Mouse (Mus musculus) testis, postnatal 10 days (tissue): Measurements from ENCODE around the gene Gm765.

Experiments used
- DNase-seq: peaks from one replicate; pipeline ENCODE4 v3.0.0; 2021; ENCODE audit warnings: low spot score

The Gm765 gene

GRCm38 (mm10) chr6:98212225-98212624, 130.3 kb downstream of the Gm765 start:
- no peak for DNase-seq

DNA sequence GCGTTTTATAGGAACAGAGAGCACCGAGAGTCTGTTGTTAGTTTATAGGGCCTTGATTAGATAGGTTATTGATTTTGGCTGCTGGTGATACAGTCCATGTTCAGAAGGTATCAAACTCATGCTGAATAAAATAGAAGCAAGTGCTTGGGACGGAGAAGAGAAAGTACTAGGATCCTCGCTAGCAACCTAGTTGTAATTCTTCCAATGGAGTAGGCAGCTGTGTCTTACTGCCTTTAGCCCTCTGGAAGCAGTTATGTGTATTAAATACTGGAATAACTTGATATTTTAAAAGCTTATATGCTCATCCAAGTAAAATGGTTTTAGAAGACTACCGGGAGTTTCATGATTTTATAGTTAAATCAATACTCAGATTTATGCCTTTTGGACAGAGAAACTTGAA, 132.3 kb downstream of the Gm765 start:
- DNase-seq: no peak

DNA sequence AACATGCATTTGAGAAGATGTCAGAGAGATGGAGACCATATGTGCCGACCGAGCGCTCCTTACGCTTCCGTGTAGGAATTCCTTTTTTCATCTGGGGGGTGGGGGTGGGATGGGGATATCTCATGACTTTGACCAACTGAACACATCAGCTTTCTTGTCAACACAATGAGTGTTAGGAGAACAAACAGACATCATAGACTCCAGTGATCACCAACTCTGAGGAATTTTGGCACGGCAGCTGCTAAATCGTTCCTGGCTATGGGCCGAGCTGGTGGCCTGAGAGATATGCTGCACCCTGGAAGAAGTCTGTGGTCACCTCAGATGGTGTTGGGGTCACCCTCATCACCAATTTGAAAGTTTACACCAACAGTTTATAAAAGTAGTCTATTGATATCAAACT, 134.5 kb downstream of the Gm765 start:
- no peak for DNase-seq

DNA sequence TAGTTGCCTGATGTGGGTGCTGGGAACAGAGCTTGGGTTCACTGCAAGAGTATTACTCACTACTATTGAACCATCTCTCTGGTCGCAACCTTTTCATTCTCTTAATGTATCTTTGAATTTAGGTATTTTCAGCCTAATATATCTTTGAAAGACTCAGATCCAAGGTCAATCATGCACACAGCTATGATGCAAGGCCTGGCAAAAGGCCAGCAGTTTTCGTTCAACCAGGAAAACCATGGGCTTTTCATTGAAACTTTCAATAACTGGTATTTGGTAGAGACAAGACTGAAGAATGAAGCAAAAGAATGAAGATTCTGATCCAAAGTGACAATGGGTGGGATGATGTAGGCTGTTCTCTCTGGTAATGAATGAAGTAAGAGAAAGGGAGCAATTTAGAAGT, 143.8 kb downstream of the Gm765 start:
- no peak for DNase-seq

DNA sequence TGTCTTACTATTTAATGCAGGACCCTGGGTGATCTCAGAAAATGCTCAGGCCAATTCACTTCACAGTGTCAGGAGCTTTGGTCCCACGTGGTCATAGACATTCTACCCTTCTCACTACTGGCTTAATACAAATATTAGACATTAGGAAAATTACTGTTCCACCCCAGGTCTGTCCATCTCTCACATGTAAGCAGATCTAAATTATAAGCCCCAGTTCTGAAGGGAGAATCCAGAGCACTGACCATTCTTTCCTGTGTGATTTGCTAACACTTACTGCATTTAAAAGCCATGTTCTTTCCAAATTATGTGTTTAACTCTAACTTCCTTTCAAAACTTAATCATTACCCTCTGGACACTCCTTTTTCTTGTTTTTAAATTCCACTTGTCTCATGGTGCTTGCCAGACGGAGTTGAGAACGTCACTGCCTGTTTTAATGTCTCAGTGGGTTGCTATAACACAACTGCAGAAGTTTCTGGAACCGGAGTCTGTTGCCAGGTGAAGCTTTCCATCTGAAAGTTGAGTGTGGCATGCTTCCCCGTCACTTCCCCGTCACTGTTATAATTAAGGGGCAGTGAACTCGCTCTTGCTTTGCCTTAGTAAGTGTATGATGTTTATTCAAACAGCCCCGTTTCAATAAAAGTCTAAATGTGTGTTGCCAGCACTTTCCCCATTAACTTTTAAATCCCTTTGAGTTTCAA, 151.7 kb downstream of the Gm765 start:
- DNase-seq: no peak
